Mouse (Mus musculus): ENCODE measurements around the gene Paqr7.

DNA sequence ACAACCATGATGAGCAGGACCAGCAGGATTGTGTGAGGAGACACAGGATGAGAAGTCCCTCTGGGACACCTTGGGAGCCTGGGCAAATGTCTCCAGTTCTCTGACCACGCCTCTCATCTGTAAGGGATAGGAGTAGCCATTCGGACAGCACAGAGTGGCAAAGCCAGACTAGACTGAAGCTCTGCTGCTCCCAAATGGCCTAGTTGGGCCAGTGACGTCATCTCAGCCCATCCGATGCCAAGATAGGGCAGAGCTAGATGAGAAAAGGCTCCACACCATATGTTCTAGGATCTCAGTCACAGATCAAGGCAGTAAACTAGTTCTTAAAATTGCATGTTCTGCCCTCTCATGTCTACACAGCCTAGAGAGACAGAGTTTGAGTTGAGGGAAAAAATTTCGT, 37.6 kb upstream of the Paqr7 start:
- TF ChIP-seq CTCF (IDR thresholded peaks at IDR 0.05; ENCODE audit: extremely low read depth, insufficient read depth, low read length): no peak
- no peak for TF ChIP-seq POLR2A (IDR thresholded peaks at IDR 0.05; ENCODE audit: extremely low read depth, insufficient read depth, low read length)

Data from cortical plate, adult 2 months (tissue).